Mouse (Mus musculus) CD8-positive naive resting alpha-beta T cell, adult 57 days (primary cell): ENCODE results near the gene Olfr924. TPM values are rescaled to one million over a fixed set of nuclear protein-coding genes. Genes with fewer than 3 reads are reported as not detected.

Experiments
- total RNA-seq: library from RNA; stranded (reverse); gene quantifications from one replicate; pipeline ENCODE4 v1.2.4, GENCODE M21; 2023

Olfr924 gene
- total RNA-seq, result not detected

GRCm38 (mm10) chr9:38844149-38844548 lies at the start of gene Olfr924:
TSS of gene Olfr924 (plus strand) at chr9:38844449.

GRCm38 (mm10) chr9:38814314-38814713 lies 29.9 kb upstream of the Olfr924 start, which contains the start of gene Olfr922:
TSS of gene Olfr922 (plus strand) at chr9:38814614.

GRCm38 (mm10) chr9:38826245-38826644 lies 18.0 kb upstream of the Olfr924 start, which contains the start of gene Olfr923:
TSS of gene Olfr923 (plus strand) at chr9:38826545.

GRCm38 (mm10) chr9:38854760-38855159 lies 10.5 kb downstream of the Olfr924 start, which contains the start of gene Olfr26:
TSS of gene Olfr26 (plus strand) at chr9:38855060.

GRCm38 (mm10) chr9:38876826-38877225 lies 32.6 kb downstream of the Olfr924 start, which contains the start of gene Olfr926:
TSS of gene Olfr926 (plus strand) at chr9:38877126.

Other genes starting within 250 kb of the Olfr924 start
- not detected for gene Olfr914, start 239.3 kb upstream of the Olfr924 start, total RNA-seq
- not detected for gene Olfr916, start 184.6 kb upstream of the Olfr924 start, total RNA-seq
- not detected for gene Olfr917, start 178.6 kb upstream of the Olfr924 start, total RNA-seq
- not detected for gene Olfr918, start 169.8 kb upstream of the Olfr924 start, total RNA-seq
- gene Olfr919, start 140.8 kb upstream of the Olfr924 start, total RNA-seq, result not detected
- gene Vwa5a, start 126.2 kb upstream of the Olfr924 start, total RNA-seq, result 6.0 TPM
- gene Olfr920, start 92.2 kb upstream of the Olfr924 start, total RNA-seq, result 0.09 TPM
- not detected for gene Olfr921, start 71.4 kb upstream of the Olfr924 start, total RNA-seq
- gene Olfr922, start 29.8 kb upstream of the Olfr924 start, total RNA-seq, result not detected
- gene Olfr923, start 17.9 kb upstream of the Olfr924 start, total RNA-seq, result not detected
- gene Olfr26, start 10.6 kb downstream of the Olfr924 start, total RNA-seq, result not detected
- gene Olfr926, start 32.7 kb downstream of the Olfr924 start, total RNA-seq, result not detected
- not detected for gene Olfr930, start 85.4 kb downstream of the Olfr924 start, total RNA-seq
- gene Olfr933, start 127.9 kb downstream of the Olfr924 start, total RNA-seq, result not detected
- gene Olfr934, start 143.9 kb downstream of the Olfr924 start, total RNA-seq, result not detected
- not detected for gene Olfr935, start 155.2 kb downstream of the Olfr924 start, total RNA-seq
- gene Olfr146, start 178.9 kb downstream of the Olfr924 start, total RNA-seq, result not detected
- not detected for gene Olfr937, start 220.5 kb downstream of the Olfr924 start, total RNA-seq
- not detected for gene Olfr938, start 234.4 kb downstream of the Olfr924 start, total RNA-seq